Mouse (Mus musculus) brain, embryonic 14.5 days (tissue): ENCODE results near the gene Adipoq. TPM values are rescaled to one million over a fixed set of nuclear protein-coding genes. Genes with fewer than 3 reads are reported as not detected.
"Not testable (repeated sequence)": the region's sequence is repeated elsewhere in the genome, so short reads cannot be mapped to it uniquely, and the experiment has no call there.

ENCODE experiments used
- DNase-seq: peaks from one replicate; pipeline ENCODE4 v3.0.0-alpha.2; 2011; ENCODE audit warnings: low read depth
- CTCF ChIP-seq: fragments of 200-500 bp; IDR thresholded peaks from 2 replicates; pipeline ENCODE4 v1.5.1; 2012; ENCODE audit warnings: inconsistent platforms, mild to moderate bottlenecking, moderate library complexity, borderline replicate concordance; ENCODE audit not compliant: insufficient read depth, insufficient read length; ENCODE audit errors: extremely low read depth
- POLR2A ChIP-seq: fragments of 200-500 bp; IDR thresholded peaks from 2 replicates; pipeline ENCODE4 v1.6.1; 2012; ENCODE audit warnings: mild to moderate bottlenecking, inconsistent platforms, borderline replicate concordance; ENCODE audit not compliant: poor library complexity, insufficient read depth, insufficient read length, severe bottlenecking; ENCODE audit errors: extremely low read depth
- polyA plus RNA-seq: library from polyadenylated mRNA; depleted of rRNA; stranded (reverse); fragments of >200 nt; gene quantifications from 2 replicates; pipeline ENCODE4 v1.2.3, GENCODE M21; 2012; rRNA removed

The Adipoq gene
- polyA plus RNA-seq, result 0.08 and 0.09 TPM in 2 replicates

GRCm38 (mm10) chr16:23146280-23146679 lies at the start of gene Adipoq:
TSS of gene Adipoq (plus strand) at chr16:23146536.
- DNase-seq, result no peak
- no peak for TF ChIP-seq POLR2A
- TF ChIP-seq CTCF, result no peak

- not testable (repeated sequence) for DNase-seq
These were observed 49.5 kb upstream of the Adipoq start for GRCm38 (mm10) chr16:23096886-23097285.

DNA sequence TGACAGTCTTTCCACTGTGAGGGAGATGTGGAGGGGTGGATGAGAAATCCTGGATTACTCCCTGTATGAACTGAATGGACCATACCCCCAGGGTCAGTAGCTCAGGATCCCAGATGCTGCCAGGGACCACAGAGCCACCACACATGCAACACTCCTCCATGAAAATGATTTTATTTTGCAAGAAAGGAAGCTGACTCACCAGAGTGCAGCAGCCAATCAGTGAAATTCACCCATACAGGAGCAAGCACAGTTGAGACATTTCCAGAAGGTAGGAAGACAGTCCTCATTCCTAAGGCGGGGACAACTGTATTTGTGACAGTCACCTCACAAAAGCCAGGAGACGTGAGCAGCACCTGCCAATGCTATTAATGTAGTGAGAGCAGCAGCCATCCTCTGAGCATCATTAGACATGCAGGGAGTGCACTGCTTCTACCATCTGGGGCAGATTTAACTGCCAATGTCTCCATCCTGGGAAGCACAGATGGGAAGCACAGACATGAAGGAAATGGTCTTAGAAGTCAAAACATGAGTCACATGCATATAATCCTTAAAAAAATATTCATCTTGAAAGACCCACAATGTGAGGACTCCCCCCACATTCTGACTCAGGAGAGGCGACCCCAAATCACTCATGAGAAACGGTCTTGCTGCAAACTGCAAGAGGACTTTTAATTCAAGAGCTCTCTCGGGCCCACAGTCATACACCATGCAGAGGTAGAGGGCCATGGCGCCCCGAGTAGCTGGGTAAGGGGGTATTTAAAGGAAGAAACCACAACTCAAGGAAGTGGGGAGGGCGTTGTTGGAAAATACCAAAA lies 48.8 kb upstream of the Adipoq start:
- DNase-seq, result peak; percentile 61

GRCm38 (mm10) chr16:23098105-23098452 lies 48.3 kb upstream of the Adipoq start:
- DNase-seq, result not testable (repeated sequence)

DNA sequence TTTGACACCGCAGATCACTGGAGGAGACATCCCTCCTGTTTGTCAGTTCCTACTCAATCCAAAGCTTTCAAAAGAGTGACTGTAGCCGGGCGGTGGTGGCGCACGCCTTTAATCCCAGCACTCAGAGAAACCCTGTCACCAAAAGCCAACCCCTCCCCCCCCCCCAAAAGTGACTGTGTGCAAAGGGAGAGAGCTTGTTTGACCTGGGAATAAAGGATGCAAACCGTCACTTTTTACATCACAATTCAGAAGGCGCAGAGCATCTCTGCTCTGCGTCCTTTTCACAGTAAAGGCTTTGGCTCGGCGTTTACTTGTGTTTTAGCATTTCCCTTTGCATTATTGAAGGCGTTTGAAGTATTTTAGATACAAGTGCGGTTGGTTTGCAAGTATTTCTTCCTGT lies 46.7 kb upstream of the Adipoq start:
- DNase-seq, result no peak
- no peak for TF ChIP-seq CTCF
- no peak for TF ChIP-seq POLR2A

DNA sequence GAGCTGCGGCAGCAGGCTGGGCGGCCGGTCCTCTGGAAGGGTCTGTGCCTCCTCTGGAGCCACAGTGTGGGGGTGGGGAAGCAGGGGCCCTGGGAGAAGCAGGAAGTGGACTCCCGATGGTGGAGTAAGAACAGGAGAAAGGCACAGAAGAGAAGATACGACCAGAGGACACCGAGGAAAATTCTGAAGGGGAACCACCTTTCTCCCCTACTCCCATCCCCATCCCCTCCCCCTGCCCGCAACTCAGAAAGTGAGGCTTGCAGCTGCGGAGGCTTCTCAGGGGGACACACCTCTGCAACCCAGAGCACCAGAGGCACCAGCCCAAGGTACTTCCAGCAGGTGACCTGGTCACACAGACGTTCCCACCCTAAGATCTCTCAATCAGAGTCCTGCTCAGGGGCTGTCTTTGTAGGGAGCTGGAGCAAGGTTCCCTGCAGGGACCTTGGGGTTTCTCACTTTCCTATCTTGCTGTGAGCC lies 46.2 kb upstream of the Adipoq start:
- TF ChIP-seq CTCF (no peak), POLR2A (no peak)
- DNase-seq, result peak; percentile 42

DNA sequence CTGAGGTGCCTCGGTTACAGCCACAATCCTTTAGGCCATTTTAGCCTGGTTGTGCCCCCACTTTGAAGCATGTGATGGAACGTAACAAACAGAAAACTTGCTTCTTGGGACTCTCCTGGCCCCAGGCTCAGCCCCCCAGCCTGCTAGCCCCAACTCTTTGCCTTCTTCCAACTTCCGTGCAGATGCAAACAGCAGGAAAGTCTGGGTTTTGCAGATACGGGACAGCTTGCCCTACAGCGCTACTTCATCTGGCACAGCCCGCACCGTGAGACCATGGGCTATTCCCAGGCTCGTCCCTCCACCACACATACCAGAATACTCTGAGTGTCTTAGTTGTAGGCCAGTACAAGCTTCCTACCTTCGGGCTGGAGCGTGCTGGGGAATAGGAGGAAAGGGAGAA lies 45.7 kb upstream of the Adipoq start:
- no peak for DNase-seq
- TF ChIP-seq POLR2A, result no peak
- TF ChIP-seq CTCF, result no peak

GRCm38 (mm10) chr16:23102340-23103037 lies 43.8 kb upstream of the Adipoq start:
- TF ChIP-seq POLR2A (no peak), CTCF (no peak)
- DNase-seq, result no peak

DNA sequence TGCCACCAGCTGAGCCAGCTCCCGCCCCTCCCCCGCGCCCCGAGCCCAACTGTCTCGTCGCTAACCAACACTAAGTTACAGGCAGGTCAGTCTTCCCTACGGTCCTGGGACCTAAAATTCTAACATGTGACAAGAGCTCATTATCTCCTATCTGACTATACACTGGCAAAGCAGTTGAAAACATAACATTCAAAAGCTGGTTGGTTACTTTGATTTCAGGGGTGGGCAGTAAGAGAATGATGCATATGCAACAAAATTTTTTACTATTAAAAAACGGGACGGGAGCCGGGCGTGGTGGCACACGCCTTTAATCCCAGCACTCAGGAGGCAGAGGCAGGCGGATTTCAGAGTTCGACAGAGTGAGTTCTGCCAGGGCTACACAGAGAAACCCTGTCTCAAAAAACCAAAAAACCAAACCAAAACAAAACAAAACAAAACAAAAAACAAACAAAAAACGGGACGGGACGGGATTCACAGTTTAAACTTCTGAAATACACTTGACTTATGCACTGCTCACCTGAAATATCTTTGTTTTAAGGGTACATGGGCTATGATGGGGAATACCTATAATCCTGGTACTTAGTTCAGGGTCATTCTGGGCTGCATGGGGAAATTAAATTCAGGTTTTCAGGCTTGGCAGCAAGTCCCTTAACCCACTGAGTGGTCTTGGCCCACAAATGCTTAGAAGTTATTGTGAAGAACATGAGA lies 43.1 kb upstream of the Adipoq start:
- no peak for DNase-seq
- TF ChIP-seq CTCF (no peak), POLR2A (no peak)

GRCm38 (mm10) chr16:23103841-23104240 lies 42.5 kb upstream of the Adipoq start:
- no peak for DNase-seq
- TF ChIP-seq CTCF (no peak), POLR2A (no peak)

DNA sequence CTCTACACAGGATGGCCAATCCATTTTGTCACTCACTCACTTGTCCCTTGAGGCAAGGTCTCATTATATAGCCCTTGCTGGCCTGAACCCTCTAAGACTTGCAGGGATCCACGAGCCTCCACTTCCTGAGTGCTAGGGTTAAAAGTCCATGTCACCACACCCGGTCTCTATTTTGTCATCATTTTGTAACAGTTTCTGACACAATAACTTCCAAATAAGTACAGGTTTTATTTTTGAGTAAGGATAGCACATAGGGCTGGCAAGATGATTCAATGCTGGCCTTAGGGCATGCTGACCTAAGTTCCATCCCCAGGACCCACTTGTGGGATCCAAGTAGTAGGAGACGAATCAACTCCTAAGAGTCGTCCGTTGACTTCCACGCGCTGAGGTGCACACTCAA lies 40.2 kb upstream of the Adipoq start:
- TF ChIP-seq CTCF (no peak), POLR2A (no peak)
- DNase-seq, result no peak
